Mouse (Mus musculus) ES-Bruce4 (cell line): ENCODE measurements around the gene Zbed4.

ENCODE experiments used
- CTCF ChIP-seq: IDR thresholded peaks from one replicate; pipeline ENCODE4 v1.8.1; 2011; ENCODE audit warnings: low read depth, low read length
- EP300 ChIP-seq: IDR thresholded peaks from 2 replicates; pipeline ENCODE4 v1.6.1; 2011; ENCODE audit warnings: low read depth, low read length; ENCODE audit not compliant: insufficient read depth
- POLR2A ChIP-seq: IDR thresholded peaks from one replicate; pipeline ENCODE4 v1.8.1; 2011; ENCODE audit warnings: low read length; ENCODE audit not compliant: insufficient read depth

GRCm38 (mm10) chr15:88712501-88712900 lies 39.0 kb upstream of the Zbed4 start:
- no peak for TF ChIP-seq POLR2A
- TF ChIP-seq EP300, result no peak
- no peak for TF ChIP-seq CTCF
